Mouse (Mus musculus): ENCODE results near the gene Shb. TPM values are rescaled to one million over a fixed set of nuclear protein-coding genes. Genes with fewer than 3 reads are reported as not detected.
"Not testable (repeated sequence)": the region's sequence is repeated elsewhere in the genome, so short reads cannot be mapped to it uniquely, and the experiment has no call there.

Shb gene
- polyA plus RNA-seq, 1 experiment from 2014 or later, result 4.9 TPM

- Histone ChIP-seq H3K4me3 (replicated peaks) (peak overlapping the region; percentile 97), H3K9ac (peak overlapping the region; percentile 97), H3K4me1 (peaks cover 34% of the 10 kb centered on the region), H3K27me3 (no peaks in the 10 kb centered on the region), H3K9me3 (replicated peaks) (no peaks in the 10 kb centered on the region), H3K4me2 (peak overlapping the region; percentile 92), H3K27ac (peak overlapping the region; percentile 96), H3K36me3 (peaks cover 19% of the 10 kb centered on the region)
- ATAC-seq (replicated peaks; ENCODE audit: low FRiP score), result peak; percentile 18
- 2% methylated on average over 19 of the region's 19 CpGs for WGBS
Observed at GRCm38 (mm10) chr4:45407703-45408334, 124.5 kb downstream of the Shb start.

- H3K4me2 ChIP-seq, result peak overlapping the region; percentile 92
- 56% methylated on average over 5 of the region's 5 CpGs for WGBS
- H3K27me3 ChIP-seq, result no peaks in the 10 kb centered on the region
- H3K27ac ChIP-seq, result peak overlapping the region; percentile 96; the same call in 1 of the 2 replicates
- no peaks in the 10 kb centered on the region for H3K9me3 ChIP-seq (replicated peaks)
- H3K4me1 ChIP-seq, result peaks cover 34% of the 10 kb centered on the region
- no peak for ATAC-seq (replicated peaks; ENCODE audit: low FRiP score)
- H3K36me3 ChIP-seq, result peaks cover 25% of the 10 kb centered on the region
- peak overlapping the region; percentile 97 for H3K4me3 ChIP-seq (replicated peaks)
- H3K9ac ChIP-seq, result peak overlapping the region; percentile 97
Observed at GRCm38 (mm10) chr4:45407001-45407702, 125.1 kb downstream of the Shb start.

- 82% methylated on average over 7 of the region's 7 CpGs for WGBS
- no peaks in the 10 kb centered on the region for H3K27me3 ChIP-seq
- H3K4me2 ChIP-seq, result peak overlapping the region; percentile 92
- no peaks in the 10 kb centered on the region for H3K9me3 ChIP-seq (replicated peaks)
- no peak overlapping the region for H3K27ac ChIP-seq
- H3K36me3 ChIP-seq, result peaks cover 32% of the 10 kb centered on the region
- no peak for ATAC-seq (replicated peaks; ENCODE audit: low FRiP score)
- H3K9ac ChIP-seq, result no peak overlapping the region
- peak overlapping the region; percentile 97 for H3K4me3 ChIP-seq (replicated peaks)
- peaks cover 34% of the 10 kb centered on the region for H3K4me1 ChIP-seq
Observed at GRCm38 (mm10) chr4:45406397-45406796, 125.9 kb downstream of the Shb start.

- no peaks in the 10 kb centered on the region for H3K27me3 ChIP-seq
- H3K9ac ChIP-seq, result no peak overlapping the region
- no peak overlapping the region for H3K4me2 ChIP-seq
- H3K4me1 ChIP-seq, result peaks cover 34% of the 10 kb centered on the region
- H3K27ac ChIP-seq, result no peak overlapping the region
- no peak for ATAC-seq (replicated peaks; ENCODE audit: low FRiP score)
- no peaks in the 10 kb centered on the region for H3K9me3 ChIP-seq (replicated peaks)
- WGBS, result 61% methylated on average over 7 of the region's 7 CpGs
- peaks cover 41% of the 10 kb centered on the region for H3K36me3 ChIP-seq
- no peak overlapping the region for H3K4me3 ChIP-seq (replicated peaks)
Observed at GRCm38 (mm10) chr4:45405315-45405714, 127.0 kb downstream of the Shb start.

GRCm38 (mm10) chr4:45404086-45404485 lies 128.2 kb downstream of the Shb start:
- ATAC-seq (replicated peaks; ENCODE audit: low FRiP score), result no peak
- Histone ChIP-seq H3K36me3 (peaks cover 53% of the 10 kb centered on the region), H3K9me3 (replicated peaks) (no peaks in the 10 kb centered on the region), H3K27ac (no peak overlapping the region), H3K4me1 (peaks cover 28% of the 10 kb centered on the region), H3K4me2 (no peak overlapping the region), H3K4me3 (replicated peaks) (no peak overlapping the region), H3K9ac (no peak overlapping the region), H3K27me3 (no peaks in the 10 kb centered on the region)
- 96% methylated on average over 7 of the region's 7 CpGs for WGBS

GRCm38 (mm10) chr4:45403499-45403878 lies 128.8 kb downstream of the Shb start:
- Histone ChIP-seq H3K4me2 (no peak overlapping the region), H3K27me3 (no peaks in the 10 kb centered on the region), H3K9me3 (replicated peaks) (no peaks in the 10 kb centered on the region), H3K27ac (no peak overlapping the region), H3K36me3 (peaks cover 59% of the 10 kb centered on the region), H3K4me3 (replicated peaks) (no peak overlapping the region), H3K4me1 (peaks cover 26% of the 10 kb centered on the region), H3K9ac (no peak overlapping the region)
- no peak for ATAC-seq (replicated peaks; ENCODE audit: low FRiP score)
- 89% methylated on average over 7 of the region's 7 CpGs for WGBS

GRCm38 (mm10) chr4:45402878-45403498 lies 129.3 kb downstream of the Shb start:
- H3K4me1 ChIP-seq, result peaks cover 26% of the 10 kb centered on the region
- H3K4me3 ChIP-seq (replicated peaks), result no peak overlapping the region
- ATAC-seq (replicated peaks; ENCODE audit: low FRiP score), result no peak
- H3K9ac ChIP-seq, result no peak overlapping the region
- no peaks in the 10 kb centered on the region for H3K9me3 ChIP-seq (replicated peaks)
- no peaks in the 10 kb centered on the region for H3K27me3 ChIP-seq
- WGBS, result 77% methylated on average over 7 of the region's 7 CpGs
- H3K27ac ChIP-seq, result no peak overlapping the region
- no peak overlapping the region for H3K4me2 ChIP-seq
- peaks cover 64% of the 10 kb centered on the region for H3K36me3 ChIP-seq

DNA sequence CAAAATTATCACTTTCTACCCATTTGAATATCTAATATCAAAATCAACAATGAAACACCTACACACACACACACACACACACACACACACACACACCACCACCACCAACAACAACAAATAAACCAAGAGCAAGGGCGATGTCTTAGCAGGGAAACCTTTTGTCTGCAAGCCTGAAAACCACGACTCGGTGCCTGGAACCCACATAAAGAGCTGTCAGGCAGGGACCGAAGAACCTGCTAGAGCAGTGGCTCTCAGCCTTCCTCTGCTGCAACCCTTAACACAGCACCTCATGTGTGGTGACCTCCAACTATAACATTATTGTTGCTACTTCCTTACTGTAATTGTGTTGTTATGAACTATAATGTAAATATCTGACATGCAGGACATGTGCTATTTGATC lies 130.0 kb downstream of the Shb start:
- H3K9ac ChIP-seq, result no peak overlapping the region
- H3K9me3 ChIP-seq (replicated peaks), result no peaks in the 10 kb centered on the region
- H3K4me1 ChIP-seq, result peaks cover 21% of the 10 kb centered on the region
- no peak overlapping the region for H3K4me2 ChIP-seq
- WGBS, result 94% methylated on average over 4 of the region's 4 CpGs
- peaks cover 71% of the 10 kb centered on the region for H3K36me3 ChIP-seq
- H3K4me3 ChIP-seq (replicated peaks), result no peak overlapping the region
- ATAC-seq (replicated peaks; ENCODE audit: low FRiP score), result no peak
- no peak overlapping the region for H3K27ac ChIP-seq
- H3K27me3 ChIP-seq, result no peaks in the 10 kb centered on the region

GRCm38 (mm10) chr4:45399421-45400210 lies 132.7 kb downstream of the Shb start:
- H3K36me3 ChIP-seq, result peaks cover 91% of the 10 kb centered on the region
- no peaks in the 10 kb centered on the region for H3K4me1 ChIP-seq
- no peak for ATAC-seq (replicated peaks; ENCODE audit: low FRiP score)
- H3K27ac ChIP-seq, result no peak overlapping the region
- H3K4me2 ChIP-seq, result no peak overlapping the region
- no peaks in the 10 kb centered on the region for H3K27me3 ChIP-seq
- H3K9ac ChIP-seq, result no peak overlapping the region
- WGBS, result 93% methylated on average over 45 of the region's 45 CpGs
- no peaks in the 10 kb centered on the region for H3K9me3 ChIP-seq (replicated peaks)
- no peak overlapping the region for H3K4me3 ChIP-seq (replicated peaks)

DNA sequence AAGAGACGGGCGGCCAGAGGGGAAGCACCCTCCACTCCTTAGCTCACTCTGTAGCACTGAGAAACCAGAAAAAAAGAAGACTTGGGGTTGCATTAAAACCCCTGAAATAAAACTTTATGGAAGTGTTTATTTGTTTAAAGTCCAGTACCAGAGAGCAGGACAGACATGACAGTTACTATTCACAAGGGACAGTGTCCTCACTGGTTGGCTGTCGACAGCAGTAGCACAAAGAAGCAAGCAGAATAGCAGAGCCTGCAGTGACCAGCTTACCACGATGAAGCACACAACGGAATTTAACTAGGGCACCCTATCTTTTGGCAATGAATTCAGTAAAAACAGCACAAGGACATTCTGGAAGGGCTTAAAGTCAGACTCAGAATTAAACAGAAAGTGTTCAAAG lies 134.0 kb downstream of the Shb start:
- ATAC-seq (replicated peaks; ENCODE audit: low FRiP score); H3K27ac ChIP-seq; H3K9me3 ChIP-seq (replicated peaks); H3K4me2 ChIP-seq; H3K27me3 ChIP-seq; H3K4me3 ChIP-seq (replicated peaks); H3K9ac ChIP-seq; H3K4me1 ChIP-seq: not testable (repeated sequence)
- WGBS, result 78% methylated on average over 5 of the region's 5 CpGs
- H3K36me3 ChIP-seq, result peaks cover 78% of the 10 kb centered on the region

DNA sequence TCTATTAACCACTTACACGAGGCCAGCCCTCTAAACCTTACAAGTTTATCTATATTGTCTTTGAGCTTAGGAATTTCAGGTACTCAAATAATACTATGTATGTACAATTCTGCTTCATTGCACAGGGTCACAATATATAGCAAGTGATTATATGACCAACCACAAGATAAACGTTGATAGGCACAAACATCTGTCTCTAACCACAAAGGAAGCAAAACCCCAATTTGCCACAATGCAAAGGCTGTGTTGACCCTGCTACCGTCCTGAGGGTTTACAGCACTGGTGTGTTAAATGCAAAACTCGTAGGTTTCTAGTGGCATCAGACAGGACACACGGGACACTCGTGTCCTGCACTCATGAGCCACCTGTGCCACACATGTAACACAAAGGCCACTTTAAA lies 136.1 kb downstream of the Shb start:
- H3K36me3 ChIP-seq, result peaks cover 58% of the 10 kb centered on the region
- H3K4me3 ChIP-seq (replicated peaks); H3K27me3 ChIP-seq; H3K9ac ChIP-seq; ATAC-seq (replicated peaks; ENCODE audit: low FRiP score); H3K4me2 ChIP-seq; H3K9me3 ChIP-seq (replicated peaks); H3K27ac ChIP-seq; H3K4me1 ChIP-seq: not testable (repeated sequence)
- WGBS, result 86% methylated on average over 6 of the region's 6 CpGs

- Histone ChIP-seq H3K9ac (no peak overlapping the region), H3K4me3 (replicated peaks) (no peak overlapping the region), H3K4me1 (no peaks in the 10 kb centered on the region), H3K9me3 (replicated peaks) (no peaks in the 10 kb centered on the region), H3K36me3 (peaks cover 34% of the 10 kb centered on the region), H3K27ac (no peak overlapping the region), H3K27me3 (no peaks in the 10 kb centered on the region), H3K4me2 (no peak overlapping the region)
- WGBS, result 83% methylated on average over 5 of the region's 5 CpGs
- no peak for ATAC-seq (replicated peaks; ENCODE audit: low FRiP score)
Observed at GRCm38 (mm10) chr4:45393658-45394057, 138.6 kb downstream of the Shb start.
